Mouse (Mus musculus) lung, postnatal 25 days (tissue): Measurements from ENCODE around the gene Mzt1.
"Not testable (repeated sequence)": the region's sequence is repeated elsewhere in the genome, so short reads cannot be mapped to it uniquely, and the experiment has no call there.

Experiments used
- DNase-seq: peaks from one replicate; pipeline ENCODE4 v3.0.0; 2022; ENCODE audit warnings: low spot score

Gene Mzt1

GRCm38 (mm10) chr14:99046031-99046781, at the start of gene Mzt1, which contains the start of gene Bora:
Gene Mzt1, minus strand, starts transcription at chr14:99046134.
Gene Bora, plus strand, starts transcription at chr14:99046222.
- DNase-seq = peak; percentile 93

GRCm38 (mm10) chr14:99088947-99089346, 43.0 kb upstream of the Mzt1 start:
- no peak for DNase-seq

DNA sequence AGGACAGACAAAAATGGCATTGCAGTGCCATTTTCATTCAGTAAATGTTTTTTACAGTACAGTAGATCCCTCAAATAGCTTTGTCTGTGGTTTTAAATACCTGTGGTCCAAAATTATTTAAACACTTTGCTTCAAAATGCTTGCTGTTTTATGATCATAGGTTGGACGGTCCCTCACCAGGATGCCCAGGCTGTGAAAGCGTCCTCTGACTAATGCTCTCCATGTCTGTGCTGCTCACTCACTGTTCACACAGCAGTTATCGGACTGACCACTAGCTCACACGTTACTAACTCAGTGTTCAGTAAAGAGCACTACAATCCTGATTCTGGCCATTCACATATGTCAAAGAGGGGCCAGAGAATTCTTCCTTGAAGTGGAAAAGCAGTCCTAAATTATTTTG, 25.2 kb upstream of the Mzt1 start:
- no peak for DNase-seq

GRCm38 (mm10) chr14:99063091-99063490, 17.2 kb upstream of the Mzt1 start:
- no peak for DNase-seq

GRCm38 (mm10) chr14:99060616-99061015, 14.7 kb upstream of the Mzt1 start:
- no peak for DNase-seq

DNA sequence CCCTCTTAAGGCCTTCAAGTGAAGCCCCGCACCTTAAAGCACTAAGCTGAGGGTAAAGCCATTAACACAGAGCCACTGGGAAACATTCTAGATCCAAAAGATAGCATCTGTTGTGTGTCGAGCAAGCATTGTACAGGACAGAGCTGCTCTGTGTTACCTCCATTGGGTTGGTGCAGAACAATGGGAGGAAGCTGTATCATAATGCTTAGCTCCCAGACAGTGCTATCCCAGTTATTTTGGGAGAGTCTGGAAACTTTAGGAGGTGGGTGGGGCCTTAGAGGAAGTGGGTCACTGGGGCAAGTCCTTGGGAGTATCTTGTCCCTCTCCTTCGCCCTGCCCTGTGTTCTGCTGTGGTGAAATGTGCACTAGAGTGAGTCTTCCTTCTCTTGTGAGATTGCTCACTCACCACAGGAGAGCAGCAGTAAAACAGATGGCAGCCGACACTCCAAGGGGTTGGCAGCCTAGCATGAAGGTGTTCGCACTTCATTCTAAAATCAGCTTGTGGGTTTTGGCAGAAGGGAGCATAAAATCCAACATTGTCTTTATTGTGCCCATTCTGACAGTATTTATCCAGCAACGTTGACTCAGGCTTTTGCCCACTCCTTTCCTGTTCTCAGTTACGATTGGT, 13.1 kb upstream of the Mzt1 start:
- no peak for DNase-seq

- no peak for DNase-seq
These were observed 848 bp upstream of the Mzt1 start for GRCm38 (mm10) chr14:99046782-99047181.

GRCm38 (mm10) chr14:99045378-99046030, 430 bp downstream of the Mzt1 start:
- no peak for DNase-seq

GRCm38 (mm10) chr14:99044718-99045117, 1.2 kb downstream of the Mzt1 start:
- DNase-seq = no peak

DNA sequence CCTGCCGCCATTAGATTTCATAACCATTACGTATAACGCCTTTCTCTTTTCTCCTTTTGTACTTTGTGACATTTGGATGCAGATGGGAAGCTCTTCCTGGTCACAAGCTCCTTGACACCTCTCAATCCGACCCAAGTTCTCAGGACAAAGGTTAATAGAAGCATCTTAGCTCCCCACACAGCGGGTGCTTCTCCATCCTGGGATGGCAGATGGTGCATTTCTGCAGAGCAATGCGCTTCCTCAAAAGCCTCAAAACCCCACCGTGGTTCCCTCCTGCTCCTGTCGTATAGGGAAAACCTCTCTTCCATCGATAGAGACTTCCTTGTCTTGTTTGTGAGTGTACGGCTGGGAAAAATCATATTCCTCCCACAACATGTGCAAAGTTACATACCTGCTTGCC, 1.8 kb downstream of the Mzt1 start:
- no peak for DNase-seq

- no peak for DNase-seq
These were observed 2.4 kb downstream of the Mzt1 start for GRCm38 (mm10) chr14:99043499-99043898.

- DNase-seq = no peak
These were observed 4.5 kb downstream of the Mzt1 start for GRCm38 (mm10) chr14:99041416-99041815.

GRCm38 (mm10) chr14:99039308-99039707, 6.6 kb downstream of the Mzt1 start:
- not testable (repeated sequence) for DNase-seq

GRCm38 (mm10) chr14:99037703-99038102, 8.2 kb downstream of the Mzt1 start:
- DNase-seq = peak; percentile 18

DNA sequence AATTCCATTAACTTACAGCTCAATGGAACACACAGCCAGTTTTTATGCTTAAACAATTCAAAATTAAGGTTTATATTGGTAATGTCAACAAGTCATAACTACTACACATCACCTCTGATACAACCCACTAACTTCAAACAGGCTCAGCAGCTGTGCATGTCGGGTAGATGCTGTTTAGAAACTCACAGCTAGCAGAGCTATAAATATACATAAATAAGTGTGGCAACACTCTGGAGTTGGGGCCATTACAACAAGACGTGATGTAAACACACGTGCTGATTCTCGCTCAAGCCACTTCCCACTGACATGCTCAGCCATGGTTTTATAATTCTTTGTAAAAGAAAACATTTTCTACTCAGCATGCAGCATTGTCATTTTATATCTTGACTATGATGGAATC, 9.9 kb downstream of the Mzt1 start:
- no peak for DNase-seq

GRCm38 (mm10) chr14:99034851-99035250, 11.1 kb downstream of the Mzt1 start:
- DNase-seq = not testable (repeated sequence)

- DNase-seq = no peak
These were observed 13.3 kb downstream of the Mzt1 start for GRCm38 (mm10) chr14:99032596-99032995.

DNA sequence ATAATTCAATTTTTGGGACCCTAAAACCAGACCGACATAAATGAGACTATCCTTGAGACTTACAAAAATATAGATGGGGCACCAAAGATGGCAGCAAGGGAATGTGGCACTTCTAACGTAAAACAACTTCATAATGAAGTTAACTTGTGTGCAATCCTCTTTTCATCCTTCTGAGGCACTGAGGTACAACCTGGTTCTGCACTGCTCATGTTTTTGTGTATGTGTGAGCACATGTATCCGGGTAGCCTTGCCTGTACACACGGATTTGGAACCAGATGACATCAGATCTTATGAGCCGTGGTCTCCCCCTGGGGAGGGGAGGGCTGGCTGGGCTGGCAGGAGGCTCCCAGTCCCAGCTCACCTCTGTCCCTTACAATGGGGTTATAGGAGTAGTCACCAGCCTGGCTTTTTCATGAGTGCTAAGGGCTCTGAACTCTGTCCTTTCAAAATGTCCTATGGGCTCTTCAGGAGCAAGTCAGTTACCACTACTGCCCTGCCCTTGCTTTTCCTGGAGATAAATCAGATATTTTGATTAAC, 14.5 kb downstream of the Mzt1 start:
- DNase-seq = no peak

- DNase-seq = no peak
These were observed 15.9 kb downstream of the Mzt1 start for GRCm38 (mm10) chr14:99029987-99030386.

GRCm38 (mm10) chr14:99022346-99023086, 23.4 kb downstream of the Mzt1 start:
- DNase-seq = no peak

- DNase-seq = no peak
These were observed 26.7 kb downstream of the Mzt1 start for GRCm38 (mm10) chr14:99019136-99019808.

GRCm38 (mm10) chr14:99018691-99019090, 27.2 kb downstream of the Mzt1 start:
- DNase-seq = no peak
